ENCODE assay signal across 27 mouse cellular contexts in the genomic region with DNA sequence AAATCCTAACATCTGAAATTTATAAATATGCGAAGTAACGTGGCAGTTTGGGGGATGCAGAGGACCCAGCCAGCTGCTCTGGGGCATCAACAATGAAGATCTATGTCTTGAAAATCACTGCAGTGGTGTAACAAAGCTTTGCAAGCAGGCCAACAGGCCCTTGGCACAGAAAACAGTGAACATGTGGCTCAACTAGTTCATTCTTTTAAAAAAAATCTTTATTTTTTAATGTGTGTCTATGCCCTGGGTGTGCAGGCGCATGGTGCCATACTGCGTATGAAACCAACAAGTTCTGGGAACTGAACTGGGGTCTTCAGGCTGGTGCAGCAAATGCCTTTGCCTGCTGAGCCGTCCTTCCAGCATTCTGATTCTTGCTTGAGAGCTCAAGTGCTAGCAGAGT. TPM values are rescaled to one million over a fixed set of nuclear protein-coding genes. Genes with fewer than 3 reads are reported as not detected.
DNase-seq lines count a peak whose midpoint lies in the region; ATAC-seq and TF ChIP-seq lines count a peak whose summit lies in the region.
"Had no signal": no experiment of that assay in that cellular context is flagged by ENCODE, and none has a peak within 500 bp of the region (broad histone marks: within the 10 kb centered on the region; RNA-seq: fewer than 3 reads in every experiment).

No protein-coding gene starts in this region.

- no peak for ATAC-seq in embryonic facial prominence, embryonic 14.5 days (ENCODE audit: low read depth)
- ATAC-seq: forebrain, embryonic 13.5 days; forebrain, embryonic 16.5 days; hindbrain, postnatal 0 days; inflammation-experienced regulatory T-cells, adult 6 months; intestine, embryonic 16.5 days; Patski had no signal

- H3K9me3 ChIP-seq in embryonic facial prominence, embryonic 14.5 days (ENCODE audit: control insufficient read depth, low read length) = no peaks in the 10 kb centered on the region
- no peaks in the 10 kb centered on the region for H3K9me3 ChIP-seq in embryonic facial prominence, embryonic 10.5 days
- H3K9me3 ChIP-seq: embryonic facial prominence, embryonic 13.5 days; forebrain, embryonic 10.5 days; forebrain, embryonic 13.5 days; G1E; heart, embryonic 13.5 days had no signal

- H3K4me1 ChIP-seq in embryonic facial prominence, embryonic 14.5 days (ENCODE audit: control insufficient read depth, insufficient read depth, low read length) = peaks cover 17% of the 10 kb centered on the region
- H3K4me1 ChIP-seq in embryonic facial prominence, embryonic 10.5 days = peaks cover 26% of the 10 kb centered on the region

- no peak overlapping the region for H3K4me3 ChIP-seq in embryonic facial prominence, embryonic 14.5 days (ENCODE audit: low read depth, low read length)
- no peak overlapping the region for H3K4me3 ChIP-seq in embryonic facial prominence, embryonic 10.5 days
- H3K4me3 ChIP-seq in gastrocnemius, adult 2 months = no peak overlapping the region
- H3K4me3 ChIP-seq: embryonic facial prominence, embryonic 13.5 days; forebrain, embryonic 10.5 days; forebrain, embryonic 13.5 days; heart, embryonic 13.5 days had no signal

- H3K36me3 ChIP-seq in embryonic facial prominence, embryonic 14.5 days (ENCODE audit: control insufficient read depth, insufficient read depth, low read length) = no peaks in the 10 kb centered on the region
- H3K36me3 ChIP-seq in embryonic facial prominence, embryonic 10.5 days (replicated peaks) = no peaks in the 10 kb centered on the region
- H3K36me3 ChIP-seq: embryonic facial prominence, embryonic 13.5 days; forebrain, embryonic 10.5 days; heart, embryonic 13.5 days had no signal

- TF ChIP-seq CTCF in gastrocnemius, adult 2 months (IDR thresholded peaks at IDR 0.05) = no peak

- no peaks in the 10 kb centered on the region for H3K27me3 ChIP-seq in embryonic facial prominence, embryonic 14.5 days (replicated peaks; ENCODE audit: control insufficient read depth, insufficient read depth, low read length)
- peaks cover 11% of the 10 kb centered on the region for H3K27me3 ChIP-seq in embryonic facial prominence, embryonic 10.5 days (replicated peaks; ENCODE audit: low read depth, poor library complexity, severe bottlenecking)
- H3K27me3 ChIP-seq: CH12.LX; forebrain, embryonic 13.5 days; heart, embryonic 13.5 days; Patski had no signal

- H3K27ac ChIP-seq in embryonic facial prominence, embryonic 14.5 days (replicated peaks; ENCODE audit: low read depth, low read length) = no peak overlapping the region
- no peak overlapping the region for H3K27ac ChIP-seq in embryonic facial prominence, embryonic 10.5 days (replicated peaks)
- no peak overlapping the region for H3K27ac ChIP-seq in gastrocnemius, adult 2 months
- H3K27ac ChIP-seq: embryonic facial prominence, embryonic 13.5 days; forebrain, embryonic 10.5 days; forebrain, embryonic 13.5 days; heart, embryonic 13.5 days; hindbrain, embryonic 14.5 days; hindbrain, postnatal 0 days had no signal

- intact Hi-C loops in gastrocnemius, adult 2 months (cut with DNase I) = no loop called here

- WGBS in embryonic facial prominence, embryonic 14.5 days = 74% methylated on average over 5 of the region's 5 CpGs
- WGBS in embryonic facial prominence, embryonic 10.5 days = 90% methylated on average over 5 of the region's 5 CpGs

- no peak overlapping the region for H3K9ac ChIP-seq in embryonic facial prominence, embryonic 14.5 days (ENCODE audit: low read depth, low read length)
- H3K9ac ChIP-seq: embryonic facial prominence, embryonic 13.5 days; forebrain, embryonic 13.5 days; heart, embryonic 13.5 days; hindbrain, embryonic 14.5 days had no signal

- H3K4me2 ChIP-seq in embryonic facial prominence, embryonic 14.5 days (ENCODE audit: low read depth, low read length) = no peak overlapping the region
- H3K4me2 ChIP-seq: embryonic facial prominence, embryonic 13.5 days; forebrain, embryonic 13.5 days; heart, embryonic 13.5 days; hindbrain, embryonic 14.5 days had no signal

- DNase-seq in cerebellum, adult 9-11 months = peak; percentile 38
- DNase-seq in cerebellum, adult 9-10 months = no peak
- DNase-seq in embryonic facial prominence, embryonic 14.5 days (ENCODE audit: low spot score) = peak; percentile 18
- DNase-seq in embryonic facial prominence, embryonic 10.5 days (ENCODE audit: low spot score) = no peak
- DNase-seq in adipocyte (ENCODE audit: low spot score) = peak; percentile 59
- DNase-seq in gastrocnemius, adult 2 months = no peak
- DNase-seq: adrenal gland, adult 2 months; adrenal gland, postnatal 14 days; B cell, adult 2 months; gastrocnemius, postnatal 14 days; heart, adult 18-20 months; heart, postnatal 14 days; heart, postnatal 4 days; kidney, adult 18-20 months; kidney, adult 9 months had no signal

RNA-seq across cellular contexts. Expression of a gene that starts 32.7 kb away (rescaled TPM):
- 24.0 and 25.2 TPM in 2 replicates for polyA plus RNA-seq in embryonic facial prominence, embryonic 14.5 days (2014; fragmentation: Nextera tagmentation; extraction: Ambion mirVana)
- polyA plus RNA-seq in embryonic facial prominence, embryonic 10.5 days (2016; fragmentation: Nextera tagmentation; extraction: Ambion mirVana) = 10.4 and 10.8 TPM in 2 replicates
- total RNA-seq in gastrocnemius, adult 2 months (2021) = 10 to 100 TPM; 59.1 to 71.0 TPM

RNA-seq across cellular contexts. Expression of a gene that starts 32.8 kb away (rescaled TPM):
- polyA plus RNA-seq in embryonic facial prominence, embryonic 14.5 days (2014; fragmentation: Nextera tagmentation; extraction: Ambion mirVana) = 71.0 and 80.8 TPM in 2 replicates
- polyA plus RNA-seq in embryonic facial prominence, embryonic 10.5 days (2016; fragmentation: Nextera tagmentation; extraction: Ambion mirVana) = 111 and 114 TPM in 2 replicates
- total RNA-seq in gastrocnemius, adult 2 months (2021) = 10 to 100 TPM; 29.2 to 32.7 TPM

Comparison
In these comparisons a context has a peak if more than half of its experiments do, and no peak if none do; other contexts are left out.
1. DNase-seq: peak in cerebellum, adult 9-11 months (single experiment), embryonic facial prominence, embryonic 14.5 days (single experiment) and adipocyte (single experiment); none in cerebellum, adult 9-10 months (single experiment), embryonic facial prominence, embryonic 10.5 days (single experiment) and gastrocnemius, adult 2 months (single experiment).